Mouse (Mus musculus) ES-Bruce4 (cell line): Measurements from ENCODE around the gene Ano4.

Experiments
- CTCF ChIP-seq: IDR thresholded peaks from one replicate; pipeline ENCODE4 v1.8.1; 2011; ENCODE audit warnings: low read depth, low read length
- EP300 ChIP-seq: IDR thresholded peaks from 2 replicates; pipeline ENCODE4 v1.6.1; 2011; ENCODE audit warnings: low read depth, low read length; ENCODE audit not compliant: insufficient read depth
- POLR2A ChIP-seq: IDR thresholded peaks from one replicate; pipeline ENCODE4 v1.8.1; 2011; ENCODE audit warnings: low read length; ENCODE audit not compliant: insufficient read depth

DNA sequence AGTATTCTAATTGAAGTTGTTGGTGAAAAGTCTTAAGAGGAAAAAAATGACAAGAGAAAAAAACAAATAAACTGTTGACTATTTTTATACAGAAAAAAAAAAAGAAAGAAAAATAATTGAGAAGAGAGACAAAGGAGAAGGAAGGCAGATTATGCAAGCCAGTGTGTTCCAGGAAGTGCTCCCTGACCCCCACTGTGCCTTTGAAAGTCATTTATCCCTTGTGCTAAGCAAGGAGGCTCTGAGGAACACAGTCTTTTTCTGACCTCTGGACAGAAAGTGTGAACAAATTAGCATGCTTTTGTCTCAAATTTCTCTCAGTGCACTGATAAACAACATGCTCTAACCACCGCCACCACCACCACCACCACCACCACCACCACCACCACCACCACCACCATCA, 14.3 kb downstream of the Ano4 start:
- TF ChIP-seq CTCF (no peak), POLR2A (no peak), EP300 (no peak)
